Mouse (Mus musculus): ENCODE data around the gene Nanog. TPM values are rescaled to one million over a fixed set of nuclear protein-coding genes. Genes with fewer than 3 reads are reported as not detected.
"Not testable (repeated sequence)": the region's sequence is repeated elsewhere in the genome, so short reads cannot be mapped to it uniquely, and the experiment has no call there.

Gene Nanog
- total RNA-seq, 1 experiment from 2014 or later: not detected

DNA sequence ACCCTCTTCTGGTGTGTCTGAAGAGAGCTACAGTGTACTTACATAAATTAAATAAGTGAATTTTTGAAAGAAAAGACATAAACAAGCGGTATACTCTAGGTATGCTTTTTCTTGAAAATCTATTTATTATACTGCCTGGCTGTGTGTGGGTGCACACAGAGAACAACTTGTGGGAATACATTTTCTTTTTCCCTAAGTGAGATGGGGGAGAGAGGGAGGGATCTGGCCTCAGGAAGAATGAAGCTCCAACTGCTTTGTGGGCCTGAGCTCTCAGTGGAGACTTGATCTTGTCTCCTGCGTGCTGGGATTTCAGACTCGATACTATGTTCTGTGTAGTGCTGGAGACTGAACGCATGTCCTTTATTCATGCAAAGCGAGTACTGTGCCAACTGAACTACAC is 5.5 kb upstream of the Nanog start:
- no peak for ATAC-seq (replicated peaks; ENCODE audit: low read depth, poor library complexity, severe bottlenecking)

DNA sequence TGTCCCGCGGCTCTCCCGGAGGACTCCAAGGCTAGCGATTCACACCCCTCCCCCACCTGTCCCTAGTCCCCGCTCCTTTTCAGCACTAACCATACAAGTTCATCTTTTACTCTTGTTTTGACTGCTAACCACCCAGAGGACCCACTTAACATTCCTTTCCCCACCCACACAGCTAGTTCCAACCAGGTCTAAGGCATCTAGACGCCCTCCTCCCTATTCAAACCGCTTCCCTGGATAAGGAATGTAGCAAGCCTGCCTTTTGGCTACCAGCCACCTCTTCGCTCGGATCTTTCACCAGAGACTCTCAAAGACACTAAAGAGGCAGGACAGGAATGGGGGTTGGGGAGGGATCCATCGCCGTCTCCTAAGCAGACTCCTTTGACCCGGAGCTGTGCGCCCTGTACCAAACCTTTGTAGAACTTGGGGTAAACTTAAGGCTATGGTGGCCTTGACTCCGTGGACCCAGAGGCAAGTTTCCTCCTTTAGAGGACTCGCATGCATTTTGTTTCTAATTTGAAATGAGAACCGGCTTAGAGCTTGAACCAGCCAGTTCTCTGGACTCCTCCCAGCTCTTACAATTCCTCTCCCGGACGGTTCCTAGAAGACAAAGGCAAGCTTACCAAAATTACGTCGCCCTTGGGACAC is 4.7 kb upstream of the Nanog start:
- ATAC-seq (replicated peaks; ENCODE audit: low read depth, poor library complexity, severe bottlenecking): no peak

GRCm38 (mm10) chr6:122703251-122703650 is 4.0 kb upstream of the Nanog start:
- no peak for ATAC-seq (replicated peaks; ENCODE audit: low read depth, poor library complexity, severe bottlenecking)

- ATAC-seq (replicated peaks; ENCODE audit: low read depth, poor library complexity, severe bottlenecking): no peak
Observed at GRCm38 (mm10) chr6:122703706-122704105, 3.6 kb upstream of the Nanog start.

GRCm38 (mm10) chr6:122706337-122706840 is 900 bp upstream of the Nanog start:
- ATAC-seq (replicated peaks; ENCODE audit: low read depth, poor library complexity, severe bottlenecking): no peak

DNA sequence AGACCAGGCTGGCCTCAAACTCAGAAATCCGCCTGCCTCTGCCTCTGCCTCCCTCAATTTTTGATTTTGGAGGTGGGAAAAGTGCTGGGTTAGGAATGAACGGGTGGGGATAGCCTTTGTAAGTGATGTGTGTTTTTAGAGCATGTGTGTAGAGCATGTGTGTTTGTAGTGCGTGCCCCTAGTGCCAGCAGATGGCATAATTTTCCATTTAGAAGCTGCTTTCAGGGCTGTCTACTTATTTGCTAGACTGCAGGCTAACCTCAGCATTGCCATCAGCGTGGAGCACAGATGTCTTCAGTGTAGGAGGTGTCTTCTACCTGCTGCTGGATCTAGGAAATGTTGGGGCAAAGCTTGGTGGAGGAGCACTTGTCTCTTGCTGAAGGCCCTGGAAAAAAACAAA is 1.5 kb downstream of the Nanog start:
- ATAC-seq (replicated peaks; ENCODE audit: low read depth, poor library complexity, severe bottlenecking): peak; percentile 60; the same call in 1 of the 2 replicates

- no peak for ATAC-seq (replicated peaks; ENCODE audit: low read depth, poor library complexity, severe bottlenecking)
Observed at GRCm38 (mm10) chr6:122711455-122711854, 4.2 kb downstream of the Nanog start.

DNA sequence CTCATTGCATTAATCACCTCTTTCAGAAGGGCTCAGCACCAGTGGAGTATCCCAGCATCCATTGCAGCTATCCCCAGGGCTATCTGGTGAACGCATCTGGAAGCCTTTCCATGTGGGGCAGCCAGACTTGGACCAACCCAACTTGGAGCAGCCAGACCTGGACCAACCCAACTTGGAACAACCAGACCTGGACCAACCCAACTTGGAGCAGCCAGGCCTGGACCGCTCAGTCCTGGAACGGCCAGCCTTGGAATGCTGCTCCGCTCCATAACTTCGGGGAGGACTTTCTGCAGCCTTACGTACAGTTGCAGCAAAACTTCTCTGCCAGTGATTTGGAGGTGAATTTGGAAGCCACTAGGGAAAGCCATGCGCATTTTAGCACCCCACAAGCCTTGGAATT is 5.8 kb downstream of the Nanog start:
- ATAC-seq (replicated peaks; ENCODE audit: low read depth, poor library complexity, severe bottlenecking): not testable (repeated sequence)

DNA sequence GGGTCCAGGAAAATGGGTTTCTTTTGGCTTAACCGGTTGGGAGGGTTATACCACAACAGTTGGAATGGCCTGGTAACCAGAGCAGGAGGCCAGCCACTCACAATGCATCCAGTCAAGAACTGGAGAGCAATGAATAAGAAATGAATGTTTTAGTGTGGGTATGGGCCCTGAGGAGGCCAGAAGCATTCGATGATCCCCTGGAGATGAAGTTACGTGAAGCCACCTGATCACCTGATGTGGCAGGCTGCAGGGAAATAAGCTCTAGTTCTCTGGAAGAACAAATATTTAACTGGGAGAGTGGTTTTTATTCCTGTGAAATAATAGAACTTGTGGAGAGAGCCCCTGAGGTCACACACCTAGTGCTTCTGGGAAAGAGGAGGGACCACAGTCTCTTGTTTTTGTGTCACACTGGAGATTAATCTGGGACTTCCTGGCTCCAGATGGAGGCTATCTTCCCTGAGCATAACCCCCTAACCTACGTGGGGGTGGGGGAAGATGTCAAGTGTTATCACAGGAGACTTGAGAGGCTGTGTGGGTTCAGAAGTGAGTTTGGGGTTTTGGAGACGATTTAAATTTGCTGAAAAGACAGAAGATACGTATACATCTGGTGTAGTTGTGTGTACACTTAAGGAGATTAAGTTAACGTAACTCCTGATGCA is 7.5 kb downstream of the Nanog start:
- ATAC-seq (replicated peaks; ENCODE audit: low read depth, poor library complexity, severe bottlenecking): no peak

DNA sequence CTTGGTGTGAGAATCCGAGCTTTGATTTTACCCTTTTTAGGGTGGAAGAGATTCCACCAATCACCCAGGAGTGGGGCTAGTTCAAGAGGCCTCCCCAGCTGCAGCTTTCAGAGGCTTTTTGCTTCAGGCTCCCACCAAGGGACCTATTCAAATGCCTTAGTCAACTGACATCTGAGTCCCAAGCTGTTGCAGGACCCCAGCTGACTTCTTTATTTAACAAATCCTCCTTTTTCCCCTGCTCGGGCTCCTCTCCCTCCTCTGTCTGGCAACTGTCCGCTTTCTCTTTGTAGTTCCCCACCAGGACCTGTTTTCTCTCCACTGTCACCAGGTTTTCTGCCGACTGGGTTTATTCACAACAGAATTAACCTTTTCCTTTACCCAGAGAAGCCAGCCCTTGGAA is 8.6 kb downstream of the Nanog start:
- no peak for ATAC-seq (replicated peaks; ENCODE audit: low read depth, poor library complexity, severe bottlenecking)

- not testable (repeated sequence) for ATAC-seq (replicated peaks; ENCODE audit: low read depth, poor library complexity, severe bottlenecking)
Observed at GRCm38 (mm10) chr6:122718224-122718623, 10.9 kb downstream of the Nanog start.

DNA sequence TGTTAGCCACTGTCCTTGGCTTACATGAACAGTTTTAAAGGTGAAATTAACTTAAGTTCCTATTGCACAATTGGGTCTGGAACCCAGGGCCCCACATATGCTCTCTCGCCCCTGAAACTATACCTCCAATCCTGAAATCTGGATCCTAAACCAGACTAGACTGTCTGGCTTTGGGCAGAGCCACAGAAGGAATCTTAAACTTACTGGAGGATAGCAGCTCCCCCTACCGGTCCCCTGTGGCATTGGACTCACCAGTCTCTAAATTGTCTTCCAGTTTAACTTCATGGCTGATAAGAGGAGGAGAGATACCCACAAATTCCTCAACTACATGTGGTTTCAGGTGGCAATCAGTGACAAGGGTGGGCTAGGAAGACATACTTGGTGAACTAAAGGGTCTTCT is 12.7 kb downstream of the Nanog start:
- peak; percentile 97 for ATAC-seq (replicated peaks; ENCODE audit: low read depth, poor library complexity, severe bottlenecking)

DNA sequence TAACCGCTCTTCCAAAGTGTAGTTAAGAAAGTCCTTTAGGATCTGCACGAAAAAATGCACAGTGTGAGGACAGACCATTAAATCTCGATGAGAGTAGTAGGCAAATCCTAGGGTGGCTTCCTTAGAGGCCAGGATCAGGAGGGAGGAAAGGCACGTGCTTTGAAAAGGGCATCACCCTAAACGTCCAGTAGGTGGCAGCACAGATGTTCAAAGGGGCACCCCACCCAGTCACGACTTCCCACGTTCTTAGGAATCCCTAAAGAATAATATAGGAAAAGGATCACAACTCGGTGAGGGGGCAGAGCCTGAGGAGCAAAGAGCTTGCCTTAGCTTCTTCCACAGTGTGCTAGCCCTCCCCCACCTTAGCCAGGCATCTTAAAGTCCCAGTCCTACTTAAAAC is 32.7 kb downstream of the Nanog start:
- peak; percentile 50 for ATAC-seq (replicated peaks; ENCODE audit: low read depth, poor library complexity, severe bottlenecking)

DNA sequence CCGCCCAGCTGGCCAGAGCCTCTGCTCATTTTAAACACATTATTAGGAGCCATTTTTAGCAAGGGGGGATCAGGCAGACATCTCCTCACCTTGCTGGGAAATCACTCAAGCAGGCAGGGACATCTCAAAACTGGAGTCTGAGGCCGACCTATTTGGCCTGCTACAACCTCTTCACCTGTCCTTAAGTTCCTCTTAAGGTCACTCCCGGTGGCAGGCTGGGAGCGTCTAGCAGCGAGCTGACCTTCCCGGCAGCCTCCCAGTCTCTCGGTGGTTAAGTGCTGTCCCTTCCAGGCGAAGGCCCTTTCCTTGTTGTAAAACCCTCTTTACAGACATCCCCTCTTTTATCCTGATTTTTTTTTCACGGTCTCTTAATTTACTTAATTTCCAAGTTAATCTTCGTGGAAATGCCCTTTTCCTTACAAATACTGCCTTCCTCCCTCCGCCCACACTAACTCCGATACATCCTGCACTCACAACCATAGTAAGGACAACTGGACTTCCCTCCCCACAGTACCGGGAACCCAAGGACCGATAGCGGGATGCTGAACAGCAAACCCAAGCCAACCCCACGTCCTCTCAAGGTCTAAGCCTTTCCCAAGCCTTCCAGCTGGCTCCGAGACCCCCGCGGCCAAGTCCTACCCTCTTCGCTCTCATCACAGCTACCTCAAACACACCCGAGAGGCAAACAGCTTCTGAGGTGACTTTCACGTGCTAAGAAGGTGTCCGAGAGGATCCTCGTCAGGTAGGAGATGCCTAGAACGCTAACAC is 34.4 kb downstream of the Nanog start:
- ATAC-seq (replicated peaks; ENCODE audit: low read depth, poor library complexity, severe bottlenecking): no peak

DNA sequence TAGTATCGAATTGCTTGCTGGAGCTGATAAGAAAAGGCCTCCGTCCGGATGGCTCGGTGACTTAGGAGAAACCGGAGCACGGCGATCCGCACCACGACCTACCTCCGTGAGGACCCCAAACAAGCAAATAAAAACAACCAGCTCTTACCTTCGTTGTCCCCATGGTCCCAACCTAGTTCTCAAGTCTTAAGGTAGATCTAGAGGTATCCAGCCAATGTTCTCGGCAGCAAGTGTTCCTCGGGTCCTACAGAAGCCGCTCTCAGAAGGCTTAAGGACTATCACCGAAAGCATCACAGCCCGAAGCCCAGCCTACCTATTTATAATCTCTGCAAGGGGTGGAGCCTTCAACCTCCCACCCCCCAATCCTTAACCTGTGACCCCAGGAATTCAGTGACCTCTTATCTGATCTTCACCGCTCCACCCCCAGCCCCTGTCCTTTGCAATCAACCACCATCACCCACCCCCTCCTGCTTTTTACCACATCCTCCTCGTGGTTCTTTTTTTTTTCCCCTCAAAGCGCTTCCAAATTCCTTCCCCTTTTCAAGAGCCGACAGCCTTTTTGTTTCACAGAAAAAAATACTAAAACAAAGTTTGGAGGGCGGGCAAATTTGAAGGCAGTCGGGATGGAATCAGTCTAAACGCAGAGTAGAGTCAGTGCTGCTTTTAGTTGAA is 35.1 kb downstream of the Nanog start:
- peak; percentile 79 for ATAC-seq (replicated peaks; ENCODE audit: low read depth, poor library complexity, severe bottlenecking)

- no peak for ATAC-seq (replicated peaks; ENCODE audit: low read depth, poor library complexity, severe bottlenecking)
Observed at GRCm38 (mm10) chr6:122743353-122743752, 36.1 kb downstream of the Nanog start.

DNA sequence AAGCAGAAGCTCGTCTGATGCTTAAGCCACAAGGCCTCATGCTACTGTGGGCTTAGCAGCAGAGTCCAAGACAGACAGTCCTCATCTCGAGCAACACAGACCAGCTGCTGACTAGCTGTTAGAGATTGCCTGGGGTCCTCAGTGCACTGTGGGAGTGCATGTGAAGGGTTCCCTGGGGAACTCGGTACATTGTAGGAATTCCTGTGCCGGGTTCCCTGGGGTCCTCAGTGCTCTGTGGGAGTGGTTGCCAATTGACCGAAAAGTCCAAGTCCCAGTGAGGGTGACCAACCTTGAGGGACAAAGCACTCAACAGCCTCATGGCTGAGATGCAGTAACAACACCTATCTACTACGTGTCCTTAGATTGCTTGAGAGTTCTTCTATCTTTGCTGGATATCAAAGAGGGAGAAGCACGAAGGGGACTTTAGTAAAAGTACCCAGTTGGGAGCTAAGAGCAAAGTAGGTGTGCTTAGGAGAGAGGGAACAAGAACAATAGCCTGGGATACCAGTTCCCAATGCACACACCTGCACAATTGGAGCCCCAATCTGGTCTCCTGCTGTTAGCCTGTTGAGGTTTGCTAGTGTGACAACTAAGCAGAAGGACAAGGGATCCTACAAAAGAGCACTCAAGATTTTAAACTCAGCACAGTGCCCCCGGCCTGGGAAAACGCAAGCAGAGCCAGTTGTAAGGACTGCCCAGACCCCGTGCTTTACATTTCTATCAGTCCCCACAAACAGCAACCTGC is 37.4 kb downstream of the Nanog start:
- no peak for ATAC-seq (replicated peaks; ENCODE audit: low read depth, poor library complexity, severe bottlenecking)

- peak; percentile 60 for ATAC-seq (replicated peaks; ENCODE audit: low read depth, poor library complexity, severe bottlenecking)
Observed at GRCm38 (mm10) chr6:122750579-122750978, 43.3 kb downstream of the Nanog start.

DNA sequence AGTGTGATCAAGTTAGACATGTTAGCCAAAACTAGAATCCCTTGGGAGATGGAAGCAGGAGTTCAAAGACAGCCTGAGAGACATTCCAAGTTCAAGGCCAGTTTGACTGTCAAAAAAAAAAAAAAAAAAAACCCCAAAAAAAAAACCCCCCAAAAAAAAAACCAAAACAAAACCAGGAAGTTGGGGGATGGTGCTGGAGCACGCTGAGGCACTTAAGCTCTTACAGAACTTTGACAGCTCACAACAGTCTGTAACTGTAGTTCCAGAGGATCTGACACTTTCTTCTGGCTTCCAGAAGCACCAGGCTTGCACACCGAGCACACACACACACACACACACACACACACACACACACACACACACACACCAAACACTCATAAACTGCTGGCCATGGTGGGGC is 48.6 kb downstream of the Nanog start:
- 0 out of 2 replicates have a peak, but pooled peaks have one; percentile 12 for ATAC-seq (replicated peaks; ENCODE audit: low read depth, poor library complexity, severe bottlenecking)

DNA sequence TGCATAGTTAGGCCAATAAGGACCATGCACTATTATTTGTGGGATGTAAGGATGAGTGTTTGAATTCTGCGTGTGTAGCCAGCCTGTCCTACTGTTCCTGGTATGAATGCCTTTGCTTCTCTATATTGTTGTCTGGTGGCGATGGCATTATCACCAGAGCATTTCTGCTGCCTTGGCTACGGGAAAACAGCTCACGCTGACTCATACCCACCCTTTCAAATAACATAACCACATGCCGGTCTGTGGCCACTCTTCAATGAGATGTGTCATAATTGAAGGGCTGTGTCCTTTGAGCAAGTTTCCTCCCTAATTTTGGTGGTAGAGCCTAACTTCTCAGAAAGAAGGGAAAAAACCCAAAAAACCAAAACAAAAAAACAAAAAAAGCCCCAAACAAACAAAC is 51.4 kb downstream of the Nanog start:
- ATAC-seq (replicated peaks; ENCODE audit: low read depth, poor library complexity, severe bottlenecking): peak; percentile 90

All from common myeloid progenitor, adult 5-6 weeks (primary cell).